Mouse (Mus musculus): ENCODE data around the gene Evl. TPM values are rescaled to one million over a fixed set of nuclear protein-coding genes. Genes with fewer than 3 reads are reported as not detected.
"Not testable (repeated sequence)": the region's sequence is repeated elsewhere in the genome, so short reads cannot be mapped to it uniquely, and the experiment has no call there.

Gene Evl
- total RNA-seq (2021), result 100 to 1,000 TPM; 140 to 145 TPM

GRCm38 (mm10) chr12:108554120-108554841 is at the start of gene Evl:
Gene Evl, plus strand, starts transcription at chr12:108554720.
- DNase-seq, result peak; percentile 94

GRCm38 (mm10) chr12:108505846-108506245 is 48.7 kb upstream of the Evl start:
- no peak for DNase-seq

GRCm38 (mm10) chr12:108507046-108507445 is 47.5 kb upstream of the Evl start:
- not testable (repeated sequence) for DNase-seq

DNA sequence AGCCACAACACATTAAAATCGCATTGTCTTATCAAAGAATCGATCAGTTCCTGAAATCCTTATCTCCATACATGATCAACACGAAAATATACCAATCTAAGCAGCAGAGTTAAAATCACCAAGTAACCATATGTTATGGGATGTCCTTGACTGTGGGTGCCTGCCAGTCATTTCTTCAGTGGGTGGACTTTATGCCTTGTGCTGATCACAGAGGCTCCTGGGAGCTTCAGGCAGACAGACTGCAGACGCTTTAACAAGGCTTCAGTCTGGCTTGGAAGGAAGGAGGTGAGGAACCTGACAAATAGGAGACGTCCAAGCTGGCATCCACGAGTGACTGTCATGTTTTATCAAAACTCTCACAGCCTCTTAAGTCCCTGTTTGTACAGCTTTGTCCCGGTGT is 43.9 kb upstream of the Evl start:
- DNase-seq, result no peak

DNA sequence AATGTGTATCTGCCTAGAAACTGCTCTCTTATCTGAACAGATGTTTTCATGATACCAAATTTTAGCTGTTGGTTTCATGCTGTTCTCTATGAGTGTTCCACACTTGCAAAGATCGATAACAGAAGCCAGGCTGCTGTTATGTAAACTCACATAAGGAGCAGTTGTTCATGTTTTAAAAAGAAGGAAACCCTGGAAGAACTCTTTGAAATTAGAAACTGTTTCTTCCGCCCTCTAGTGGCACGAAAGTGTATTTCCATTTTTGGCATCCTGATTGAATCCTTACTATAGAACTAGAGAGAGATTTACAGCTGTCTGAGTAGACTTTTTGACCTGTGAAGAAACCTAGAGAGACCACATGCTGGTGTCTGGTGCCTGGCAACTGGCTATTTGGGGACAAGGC is 43.5 kb upstream of the Evl start:
- peak; percentile 52 for DNase-seq

- no peak for DNase-seq
Measured at GRCm38 (mm10) chr12:108515464-108515863, 39.1 kb upstream of the Evl start.

GRCm38 (mm10) chr12:108519374-108519773 is 35.1 kb upstream of the Evl start:
- no peak for DNase-seq

- peak; percentile 67 for DNase-seq
Measured at GRCm38 (mm10) chr12:108529214-108529613, 25.3 kb upstream of the Evl start.

- DNase-seq, result no peak
Measured at GRCm38 (mm10) chr12:108534484-108534883, 20.0 kb upstream of the Evl start.

- DNase-seq, result no peak
Measured at GRCm38 (mm10) chr12:108536461-108536860, 18.1 kb upstream of the Evl start.

DNA sequence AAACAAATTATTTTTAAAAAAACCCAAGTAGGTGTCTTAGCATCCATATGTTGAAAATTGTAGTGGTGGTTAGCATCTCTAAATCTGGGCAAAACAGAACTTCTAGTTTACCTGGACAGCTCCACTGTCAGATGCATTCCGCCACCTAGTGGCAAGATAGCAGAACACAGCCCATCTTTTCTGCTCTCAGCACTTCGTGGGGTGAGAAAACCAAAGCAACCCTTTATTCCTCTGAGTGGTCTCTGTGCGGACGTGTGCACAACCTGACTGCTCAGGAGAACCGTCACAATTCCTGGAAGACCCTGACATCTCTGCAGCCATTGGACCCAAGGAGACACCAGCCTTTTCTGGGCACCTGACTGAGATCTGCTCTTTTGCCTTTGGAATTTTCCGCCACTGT is 13.4 kb upstream of the Evl start:
- DNase-seq, result peak; percentile 59

DNA sequence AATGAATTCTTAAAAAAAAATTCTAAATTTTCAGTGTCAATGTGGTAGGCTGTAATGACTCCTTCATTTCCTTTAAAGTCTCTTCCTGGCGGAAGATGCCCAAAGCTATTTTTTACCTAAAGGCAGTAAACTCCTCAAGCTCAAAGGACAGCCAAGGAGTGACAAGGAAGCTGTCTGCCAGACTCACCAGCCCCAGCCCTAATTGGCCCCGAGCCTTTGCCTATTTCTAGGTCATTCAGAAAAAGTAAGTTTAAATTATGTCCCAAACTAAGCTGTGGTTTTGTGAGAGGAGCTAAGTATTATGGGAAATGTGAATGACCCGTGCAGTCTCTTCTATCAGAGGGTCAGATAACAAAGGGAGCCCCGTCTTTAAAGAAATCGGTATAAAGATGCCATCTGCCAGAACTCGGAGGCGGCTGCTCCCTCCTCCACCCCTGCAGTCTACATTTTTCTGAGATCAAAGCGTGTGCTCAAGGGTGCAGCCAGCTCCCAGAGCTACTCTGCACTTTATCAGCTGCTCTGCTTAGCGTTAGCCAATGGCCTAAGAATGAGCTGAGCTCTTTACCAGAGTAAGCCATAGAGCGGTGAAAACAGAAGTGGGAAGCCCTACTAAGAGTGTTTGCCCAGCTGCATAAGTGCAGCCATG is 7.9 kb upstream of the Evl start:
- peak; percentile 20 for DNase-seq

DNA sequence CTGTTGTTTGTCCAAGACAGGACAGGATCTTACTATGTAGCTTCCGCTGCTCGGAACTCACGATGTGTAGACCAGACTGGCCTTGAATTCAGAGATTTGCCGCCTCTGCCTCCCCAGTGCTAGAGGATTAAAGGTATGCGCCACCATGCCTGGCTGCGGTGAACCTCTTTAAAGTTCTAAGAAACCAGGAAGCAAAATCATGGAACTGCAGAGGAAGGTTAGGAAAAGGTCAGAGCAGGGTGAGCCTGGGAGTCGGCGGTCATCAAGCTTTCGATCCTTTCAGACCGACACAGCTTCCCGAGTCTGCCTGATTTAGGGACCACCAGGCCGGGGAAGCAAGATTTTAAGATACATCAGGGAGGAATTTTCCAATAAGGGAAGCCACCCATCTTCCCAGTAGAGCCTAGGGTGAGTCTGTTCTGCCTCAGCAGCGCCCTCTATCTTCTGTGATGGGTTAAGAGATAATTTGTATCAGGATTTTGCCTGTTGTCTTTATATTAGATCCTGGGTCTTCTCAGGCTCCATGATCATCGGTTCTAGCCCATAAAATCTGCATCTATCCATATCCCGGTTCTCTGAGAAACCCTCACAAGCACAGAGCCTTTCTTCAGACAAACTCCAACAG is 7.2 kb upstream of the Evl start:
- no peak for DNase-seq

DNA sequence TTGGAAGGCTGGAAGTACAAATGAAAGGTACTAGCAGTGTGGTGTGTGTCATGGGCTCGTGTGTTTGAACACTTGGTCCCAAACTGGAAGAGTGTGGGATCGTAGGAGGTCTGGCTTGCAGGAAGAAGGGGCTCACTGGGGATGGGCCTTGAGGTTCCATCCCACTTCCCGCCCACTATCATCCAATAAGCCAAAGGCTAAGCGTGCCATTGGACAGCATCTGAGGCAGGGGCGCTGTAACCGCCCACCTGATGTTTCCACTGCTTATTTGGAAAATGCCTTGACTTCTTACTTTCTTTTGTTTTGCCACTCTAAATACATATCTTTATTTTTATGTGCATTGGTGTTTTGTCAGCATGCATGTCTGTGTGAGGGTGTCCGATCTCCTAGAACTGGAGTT is 2.8 kb upstream of the Evl start:
- no peak for DNase-seq

GRCm38 (mm10) chr12:108553079-108553478 is 1.4 kb upstream of the Evl start:
- DNase-seq, result peak; percentile 32

- peak; percentile 56 for DNase-seq
Measured at GRCm38 (mm10) chr12:108554861-108555556, 489 bp downstream of the Evl start.

- no peak for DNase-seq
Measured at GRCm38 (mm10) chr12:108558194-108558593, 3.7 kb downstream of the Evl start.

DNA sequence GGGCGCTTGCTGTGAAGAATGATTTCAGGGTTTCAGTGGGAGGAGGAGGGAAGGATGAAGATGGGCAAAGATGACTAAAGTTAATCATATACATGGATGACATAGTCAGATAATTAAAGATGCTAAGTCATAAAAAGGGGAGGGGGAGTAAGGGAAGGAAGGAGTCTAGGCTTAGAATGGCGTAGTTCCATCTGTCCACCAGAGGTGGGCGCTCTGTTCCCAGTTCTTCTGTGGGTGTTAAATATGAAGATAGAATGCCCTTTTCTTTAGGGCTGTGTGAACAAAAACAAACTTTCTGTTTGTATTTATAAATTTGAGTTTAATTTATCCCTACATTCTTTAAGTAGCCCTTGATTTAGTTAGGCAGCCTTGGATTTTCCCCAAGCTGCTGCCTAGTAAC is 8.7 kb downstream of the Evl start:
- peak; percentile 23 for DNase-seq

GRCm38 (mm10) chr12:108564910-108565506 is 10.5 kb downstream of the Evl start:
- DNase-seq, result no peak

GRCm38 (mm10) chr12:108579156-108579871 is 24.8 kb downstream of the Evl start:
- no peak for DNase-seq

GRCm38 (mm10) chr12:108583775-108584174 is 29.3 kb downstream of the Evl start:
- no peak for DNase-seq

DNA sequence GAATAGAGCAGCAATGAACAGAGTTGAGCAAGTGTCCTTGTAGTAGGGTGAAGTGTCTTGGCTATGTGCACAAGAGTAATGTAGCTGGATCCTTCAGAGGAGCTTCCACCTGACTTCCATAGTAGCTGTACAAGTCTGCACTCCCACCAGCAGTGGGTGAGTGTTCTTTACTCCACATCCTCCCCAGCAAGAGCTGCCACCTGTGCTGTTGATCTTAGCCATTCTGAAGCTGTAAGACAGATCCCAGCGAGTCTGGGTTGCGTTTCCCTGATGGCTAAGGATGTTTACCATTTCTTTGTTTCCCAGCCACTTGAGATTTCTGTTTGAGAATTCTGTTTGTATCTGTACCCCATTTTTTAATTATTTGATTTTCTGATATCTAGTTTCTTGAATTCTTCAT is 35.6 kb downstream of the Evl start:
- DNase-seq, result no peak

All from heart, postnatal 4 days (tissue).